Mouse (Mus musculus) limb, embryonic 10.5 days (tissue): ENCODE measurements around the gene Ndufb4. TPM values are rescaled to one million over a fixed set of nuclear protein-coding genes. Genes with fewer than 3 reads are reported as not detected.

Source experiments
- DNase-seq: peaks from one replicate; pipeline ENCODE4 v3.0.0-alpha.2; 2017; ENCODE audit warnings: low spot score
- H3K27ac ChIP-seq: fragments of 300-500 bp; sonication (generic); 2 replicates; pipeline ENCODE4 v1.5.1; 2016; ENCODE audit warnings: mild to moderate bottlenecking
- H3K27me3 ChIP-seq: fragments of 300-500 bp; sonication (generic); 2 replicates; pipeline ENCODE4 v1.6.1; 2016; ENCODE audit warnings: low read depth, mild to moderate bottlenecking; ENCODE audit not compliant: poor library complexity, severe bottlenecking
- H3K36me3 ChIP-seq: fragments of 300-500 bp; sonication (generic); 2 replicates; pipeline ENCODE4 v1.6.1; 2016; ENCODE audit warnings: mild to moderate bottlenecking, moderate library complexity
- H3K4me1 ChIP-seq: fragments of 300-500 bp; sonication (generic); 2 replicates; pipeline ENCODE4 v1.6.1; 2016
- H3K4me3 ChIP-seq: fragments of 300-500 bp; sonication (generic); 2 replicates; pipeline ENCODE4 v1.5.1; 2016; ENCODE audit warnings: mild to moderate bottlenecking, moderate library complexity
- H3K9me3 ChIP-seq: fragments of 300-500 bp; sonication (generic); replicated peaks from 2 replicates; pipeline ENCODE4 v1.6.1; 2016; ENCODE audit warnings: mild to moderate bottlenecking
- WGBS: fragments of 180-500 bp; shearing (Covaris S2); methylation state at CpG from one replicate; pipeline ENCODE4 v1.1.7; 2016; 5-methylcytosine and 5-hydroxymethylcytosine counted together
- polyA plus RNA-seq: library from polyadenylated mRNA; unstranded; fragments of >200 nt; fragmentation: Nextera tagmentation; extraction: Ambion mirVana; gene quantifications from 2 replicates; pipeline ENCODE4 v1.2.1, GENCODE M21; 2016

Ndufb4 gene
- polyA plus RNA-seq, 1 experiment from 2014 or later: 46.7 TPM

DNA sequence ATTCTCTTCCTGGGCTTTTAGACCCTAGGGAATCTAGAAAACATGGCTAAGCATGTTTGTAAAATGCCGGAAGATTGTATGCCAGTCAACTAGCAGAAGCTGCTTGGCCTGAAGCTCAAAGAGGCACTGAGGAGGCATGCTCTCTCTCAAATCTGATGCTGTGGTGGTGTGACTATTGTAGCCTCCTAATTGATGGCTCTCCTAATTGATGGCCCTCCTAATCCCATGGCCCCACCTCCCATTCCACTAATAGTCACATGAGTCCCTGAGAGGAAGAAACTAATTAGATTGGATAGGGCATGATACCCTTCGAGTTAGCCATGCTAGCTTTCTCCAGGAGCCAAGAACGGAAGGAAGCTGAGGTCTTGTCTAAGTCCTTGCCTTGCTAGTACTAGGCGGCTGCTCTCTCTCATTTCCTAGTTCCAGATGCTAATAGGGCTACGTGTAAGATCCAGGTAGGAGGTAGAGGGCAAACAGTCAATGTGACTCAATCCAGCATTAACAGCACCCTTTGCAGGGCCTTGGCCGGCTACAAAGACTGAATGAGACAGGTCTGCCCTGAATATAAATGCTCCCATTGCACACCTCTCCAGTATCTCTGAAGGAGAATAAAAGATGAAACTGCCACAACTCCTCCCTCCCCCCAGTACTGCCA, 31.8 kb upstream of the Ndufb4 start:
- no peaks in the 10 kb centered on the region for H3K36me3 ChIP-seq
- H3K4me1 ChIP-seq: peaks cover 48% of the 10 kb centered on the region
- DNase-seq: no peak
- 65% methylated on average over 6 of the region's 6 CpGs for WGBS
- H3K27ac ChIP-seq: peak overlapping the region; percentile 95
- no peaks in the 10 kb centered on the region for H3K9me3 ChIP-seq
- no peak overlapping the region for H3K4me3 ChIP-seq
- no peaks in the 10 kb centered on the region for H3K27me3 ChIP-seq

DNA sequence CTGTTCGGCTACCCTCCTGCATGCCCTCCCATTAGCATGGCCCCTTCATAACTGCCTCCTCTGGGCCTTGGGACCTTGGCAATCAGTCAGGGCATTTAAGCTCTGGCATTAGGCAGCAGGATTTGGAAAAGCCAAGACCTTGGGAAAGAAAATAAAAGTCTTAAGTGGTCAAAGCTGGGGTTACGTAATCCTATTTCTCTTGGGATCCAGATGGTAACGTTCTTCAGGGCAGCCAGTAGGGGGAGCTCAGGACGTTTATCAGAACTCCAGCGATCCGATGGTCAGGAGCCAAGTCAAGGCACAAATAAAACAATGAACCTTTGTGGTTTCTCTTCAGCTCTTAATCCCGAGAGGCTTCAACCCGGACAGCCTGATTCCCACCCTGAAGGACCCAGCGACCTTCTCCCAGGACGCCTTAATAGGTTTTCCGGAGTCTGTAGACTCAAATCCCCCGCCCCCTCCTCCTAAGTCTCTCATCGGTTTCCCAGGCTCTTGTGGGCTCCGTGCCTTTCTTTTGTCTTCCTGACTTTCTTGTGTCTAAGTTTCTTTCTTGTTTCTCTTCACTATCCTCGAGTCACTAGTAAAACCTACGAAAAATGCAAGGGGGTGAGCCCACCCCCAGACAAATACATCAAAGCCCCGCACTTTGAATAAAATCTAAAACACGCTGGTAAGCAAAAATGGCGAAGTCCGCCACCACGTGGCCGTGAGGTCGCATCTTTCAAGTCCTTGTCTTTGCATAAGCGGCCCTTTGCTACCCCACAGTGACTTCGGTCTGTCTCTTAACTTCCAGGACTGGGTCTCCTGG, 30.6 kb upstream of the Ndufb4 start:
- peak; percentile 85 for DNase-seq
- 5% methylated on average over 25 of the region's 25 CpGs for WGBS
- Histone ChIP-seq H3K27ac (peak overlapping the region; percentile 95), H3K9me3 (no peaks in the 10 kb centered on the region), H3K27me3 (no peaks in the 10 kb centered on the region), H3K4me3 (peak overlapping the region; percentile 54), H3K4me1 (peaks cover 44% of the 10 kb centered on the region), H3K36me3 (no peaks in the 10 kb centered on the region)

DNA sequence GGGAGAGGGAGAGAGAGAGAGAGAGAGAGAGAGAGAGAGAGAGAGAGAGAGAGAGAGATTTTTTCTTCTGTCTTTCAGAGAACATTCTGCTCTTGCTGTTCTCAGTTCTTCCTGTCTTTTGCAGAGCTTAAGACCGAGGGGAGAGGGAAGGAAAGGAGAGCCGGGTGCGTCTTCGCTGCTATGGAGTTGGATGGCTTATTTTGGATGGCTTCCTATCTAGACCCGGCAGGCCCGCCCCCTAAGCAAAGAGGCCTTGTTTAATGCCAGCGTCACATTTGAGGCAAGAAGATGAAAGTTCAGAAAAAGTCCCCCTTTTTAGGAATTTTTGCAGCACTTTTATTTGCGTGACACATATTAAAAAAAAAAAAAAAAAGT, 30.0 kb upstream of the Ndufb4 start:
- DNase-seq: no peak
- WGBS: 24% methylated on average over 8 of the region's 8 CpGs

DNA sequence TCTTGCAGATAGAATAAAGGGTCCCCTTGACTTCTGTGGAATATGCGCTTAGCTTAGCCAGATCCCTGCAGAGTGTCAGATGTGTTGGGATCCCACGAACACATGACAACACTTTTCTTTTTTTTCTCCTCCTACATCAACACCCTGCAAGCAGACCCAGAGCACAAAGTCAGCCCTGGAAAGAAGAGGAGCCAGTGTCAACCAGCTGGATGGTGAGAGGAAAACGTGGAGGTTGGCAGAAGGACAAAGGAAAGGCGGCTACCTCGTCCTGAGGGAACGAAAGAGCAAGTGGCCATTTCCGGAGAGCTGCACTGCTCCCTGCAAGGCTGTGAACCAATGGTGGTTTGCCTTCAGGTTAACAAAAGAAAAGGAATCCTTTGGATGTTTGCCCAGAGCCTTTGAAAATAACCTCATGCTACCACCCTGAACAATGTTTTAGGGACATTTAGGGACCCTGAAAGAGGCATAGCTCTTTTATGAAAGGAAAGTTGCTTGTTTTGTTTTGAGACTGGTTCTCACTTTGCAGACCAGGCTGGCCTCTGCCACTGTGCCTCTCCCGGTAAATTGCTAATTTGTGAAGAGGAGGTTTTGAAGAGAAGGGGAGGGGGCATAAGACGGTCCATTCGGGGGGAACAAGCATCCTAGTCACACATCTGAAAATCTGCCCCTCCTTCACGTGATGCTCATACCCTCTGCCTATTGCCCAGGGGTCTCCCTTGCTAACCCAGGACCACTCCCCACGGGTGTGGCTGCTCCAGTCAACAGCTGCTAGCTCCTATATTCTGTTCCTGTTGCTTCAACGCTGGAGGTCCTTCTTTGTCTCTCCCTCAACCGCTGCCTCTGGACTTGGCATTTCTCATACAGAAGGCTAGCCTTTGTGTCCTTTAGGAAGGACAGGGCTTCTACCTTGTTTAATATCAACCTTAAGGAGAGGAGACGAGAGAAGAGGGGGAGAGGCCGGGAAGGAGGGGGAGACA, 29.2 kb upstream of the Ndufb4 start:
- H3K9me3 ChIP-seq: no peaks in the 10 kb centered on the region
- H3K36me3 ChIP-seq: no peaks in the 10 kb centered on the region
- peak overlapping the region; percentile 54 for H3K4me3 ChIP-seq
- 24% methylated on average over 16 of the region's 16 CpGs for WGBS
- peak; percentile 40 for DNase-seq
- peaks cover 40% of the 10 kb centered on the region for H3K4me1 ChIP-seq
- H3K27me3 ChIP-seq: no peaks in the 10 kb centered on the region
- H3K27ac ChIP-seq: peak overlapping the region; percentile 76

More for the DNA sequence above, 30.0 kb upstream of the Ndufb4 start:
- Histone ChIP-seq H3K36me3 (no peaks in the 10 kb centered on the region), H3K4me1 (peaks cover 42% of the 10 kb centered on the region), H3K4me3 (peak overlapping the region; percentile 54), H3K27ac (peak overlapping the region; percentile 76), H3K27me3 (no peaks in the 10 kb centered on the region), H3K9me3 (no peaks in the 10 kb centered on the region)

DNA sequence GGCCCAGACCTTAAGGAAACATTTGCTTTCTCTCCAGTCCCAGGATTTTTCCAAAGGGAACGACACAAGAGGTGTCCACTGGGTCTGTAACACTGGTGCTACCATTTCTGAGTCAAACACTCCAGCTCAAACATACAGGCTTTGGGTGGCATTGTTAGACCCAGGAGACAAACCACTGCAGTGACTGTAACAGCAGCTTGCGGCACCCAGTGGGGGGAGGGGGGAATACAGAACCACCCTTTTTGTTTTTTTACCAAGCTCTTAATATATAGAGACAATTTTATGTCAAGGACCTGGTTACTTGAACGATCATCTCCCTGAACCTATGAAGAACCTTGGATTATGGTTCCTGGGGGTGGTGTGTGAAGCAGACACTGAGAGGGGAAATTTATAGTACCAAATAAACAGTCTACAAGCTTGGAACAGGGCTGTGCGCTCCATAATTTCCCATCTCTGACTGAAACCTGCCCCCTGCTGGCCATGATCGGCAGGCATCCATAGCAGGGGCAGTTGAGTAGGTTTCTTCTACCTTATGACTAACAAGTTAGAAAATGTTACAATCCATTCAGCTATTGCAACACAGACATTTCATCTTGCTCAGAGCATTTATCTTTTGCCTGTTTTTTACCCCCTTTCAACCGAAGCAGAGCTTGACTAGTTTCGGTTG, 28.2 kb upstream of the Ndufb4 start:
- DNase-seq: peak; percentile 87
- Histone ChIP-seq H3K9me3 (no peaks in the 10 kb centered on the region), H3K27ac (no peak overlapping the region), H3K27me3 (no peaks in the 10 kb centered on the region), H3K4me1 (peaks cover 40% of the 10 kb centered on the region), H3K36me3 (no peaks in the 10 kb centered on the region), H3K4me3 (no peak overlapping the region)
- WGBS: 49% methylated on average over 7 of the region's 7 CpGs

DNA sequence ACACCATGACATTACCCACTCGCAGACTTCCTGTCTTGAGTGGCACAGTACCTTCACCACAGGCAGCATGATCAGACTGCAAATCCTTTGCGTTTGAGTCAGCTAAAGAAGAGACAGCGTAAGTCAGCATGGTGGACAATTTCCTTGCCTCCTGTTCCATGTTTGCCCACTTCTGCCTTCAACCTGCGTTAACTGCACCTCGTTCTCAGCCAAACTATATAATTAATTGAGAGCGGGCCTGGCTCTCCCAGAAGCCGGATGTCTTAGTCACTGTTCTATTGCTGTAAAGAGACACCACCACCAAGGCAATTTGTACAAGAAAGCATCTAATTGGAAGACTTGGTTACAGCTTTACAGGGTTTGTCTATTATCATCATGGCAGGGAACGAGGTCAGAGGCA, 26.6 kb upstream of the Ndufb4 start:
- DNase-seq: no peak
- H3K4me1 ChIP-seq: peaks cover 41% of the 10 kb centered on the region
- no peak overlapping the region for H3K4me3 ChIP-seq
- H3K36me3 ChIP-seq: no peaks in the 10 kb centered on the region
- H3K9me3 ChIP-seq: no peaks in the 10 kb centered on the region
- H3K27me3 ChIP-seq: no peaks in the 10 kb centered on the region
- 78% methylated on average over 8 of the region's 8 CpGs for WGBS
- no peak overlapping the region for H3K27ac ChIP-seq

DNA sequence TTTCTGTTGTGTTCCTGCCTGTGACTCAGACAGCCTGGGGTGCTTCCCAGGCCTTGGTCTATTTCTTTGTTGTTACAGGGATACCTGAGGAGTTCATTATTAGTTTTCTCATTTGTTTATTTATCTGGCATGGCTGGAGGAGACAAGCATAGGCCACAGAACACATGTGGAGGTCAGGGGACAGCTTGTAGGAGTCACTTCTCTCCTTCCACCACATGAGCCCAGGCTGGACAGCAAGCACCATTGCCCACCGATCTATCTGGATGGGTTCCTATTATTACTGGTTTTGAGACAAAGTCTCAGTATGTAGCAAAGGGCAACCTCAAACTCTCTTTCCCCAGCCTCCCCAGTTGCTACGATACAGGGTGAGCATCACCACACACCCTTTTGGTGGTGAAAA, 26.0 kb upstream of the Ndufb4 start:
- H3K4me1 ChIP-seq: peaks cover 36% of the 10 kb centered on the region
- no peaks in the 10 kb centered on the region for H3K9me3 ChIP-seq
- no peak for DNase-seq

DNA sequence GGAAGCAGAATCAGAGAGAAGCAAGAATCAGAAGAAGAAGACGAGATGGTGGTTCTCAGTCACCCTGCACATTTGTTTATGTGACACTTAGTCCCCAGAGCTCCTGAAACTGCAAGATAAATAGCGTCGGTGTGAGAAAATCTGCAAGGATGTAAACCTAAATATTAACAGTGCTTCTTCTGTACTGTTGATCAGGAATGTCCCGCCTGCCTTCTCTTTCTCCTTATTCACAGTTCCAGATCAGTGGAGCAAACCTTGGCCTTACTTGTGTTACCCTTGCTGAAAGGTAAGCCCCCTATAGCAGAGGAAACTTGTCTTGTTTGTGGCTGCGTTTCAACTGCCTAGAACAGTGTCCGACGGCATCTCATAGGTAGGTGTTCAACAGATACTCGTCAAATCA, 23.3 kb upstream of the Ndufb4 start:
- 91% methylated on average over 8 of the region's 8 CpGs for WGBS
- H3K27ac ChIP-seq: no peak overlapping the region

More for the DNA sequence above, 26.0 kb upstream of the Ndufb4 start:
- H3K27me3 ChIP-seq: no peaks in the 10 kb centered on the region
- no peak overlapping the region; the same call in 1 of the 2 replicates for H3K27ac ChIP-seq
- no peaks in the 10 kb centered on the region for H3K36me3 ChIP-seq
- H3K4me3 ChIP-seq: no peak overlapping the region
- 90% methylated on average over 2 of the region's 2 CpGs for WGBS

DNA sequence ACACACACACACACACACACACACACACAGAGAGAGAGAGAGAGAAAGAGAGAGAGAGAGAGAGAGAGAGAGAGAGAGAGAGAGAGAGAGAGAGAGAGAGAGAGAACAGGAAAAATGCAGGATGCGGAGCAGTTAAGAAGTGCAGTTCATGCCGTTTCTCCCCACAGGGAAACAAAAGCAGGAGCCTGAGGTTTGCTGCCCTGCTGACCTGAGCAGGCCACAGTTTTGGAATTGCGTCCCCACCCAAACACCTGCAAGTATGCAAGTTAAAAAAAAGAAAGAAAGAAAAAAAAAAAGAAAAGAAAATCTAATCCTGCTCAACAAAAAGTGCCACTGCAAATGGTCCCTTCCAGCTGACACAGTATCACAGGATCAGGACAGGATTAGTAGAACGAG, 22.4 kb upstream of the Ndufb4 start:
- Histone ChIP-seq H3K4me1 (peaks cover 13% of the 10 kb centered on the region), H3K36me3 (no peaks in the 10 kb centered on the region), H3K27me3 (no peaks in the 10 kb centered on the region), H3K27ac (peak overlapping the region; percentile 64; the same call in 1 of the 2 replicates), H3K9me3 (no peaks in the 10 kb centered on the region), H3K4me3 (0 out of 2 replicates have a peak overlapping the region, but pooled peaks have one; percentile 14)
- no peak for DNase-seq
- 67% methylated on average over 4 of the region's 4 CpGs for WGBS

More for the DNA sequence above, 23.3 kb upstream of the Ndufb4 start:
- H3K9me3 ChIP-seq: no peaks in the 10 kb centered on the region
- H3K4me3 ChIP-seq: no peak overlapping the region
- H3K27me3 ChIP-seq: no peaks in the 10 kb centered on the region
- no peak for DNase-seq
- no peaks in the 10 kb centered on the region for H3K36me3 ChIP-seq
- peaks cover 13% of the 10 kb centered on the region for H3K4me1 ChIP-seq

DNA sequence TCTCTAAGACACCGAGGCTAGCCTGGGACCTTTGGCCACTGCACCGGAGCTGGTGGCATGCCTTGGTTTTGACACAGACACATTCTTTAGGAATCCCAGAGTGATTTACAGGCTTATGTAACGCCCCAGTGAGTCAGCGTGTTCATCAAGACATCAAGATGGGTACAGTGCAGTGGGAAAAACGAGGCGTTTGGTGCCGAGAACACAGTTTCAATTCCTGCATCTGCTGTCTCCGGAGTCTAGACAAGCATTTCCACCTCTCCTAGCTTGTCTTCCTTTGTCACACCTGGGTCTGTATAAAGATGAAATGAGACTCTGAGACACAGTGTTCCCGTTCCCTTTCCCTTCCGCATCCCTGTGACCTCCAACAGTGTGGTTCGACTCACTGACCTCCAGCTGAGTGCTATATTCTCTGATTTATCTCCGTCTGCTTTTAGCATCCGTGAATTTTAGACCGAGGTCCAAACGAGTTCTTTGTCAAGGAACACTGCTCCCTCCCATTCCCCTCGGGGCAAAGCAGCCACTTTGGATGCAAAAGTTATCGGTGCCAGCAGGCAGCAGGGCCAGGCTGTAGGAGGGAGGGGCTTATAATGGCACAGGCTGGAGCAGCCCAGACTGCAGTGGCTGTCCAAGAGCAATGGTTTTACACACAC, 21.9 kb upstream of the Ndufb4 start:
- Histone ChIP-seq H3K27ac (peak overlapping the region; percentile 64), H3K27me3 (no peaks in the 10 kb centered on the region), H3K9me3 (no peaks in the 10 kb centered on the region), H3K4me1 (peaks cover 13% of the 10 kb centered on the region), H3K36me3 (no peaks in the 10 kb centered on the region), H3K4me3 (peak overlapping the region; percentile 14; the same call in 1 of the 2 replicates)
- no peak for DNase-seq
- 58% methylated on average over 17 of the region's 17 CpGs for whole genome bisulfite sequencing

DNA sequence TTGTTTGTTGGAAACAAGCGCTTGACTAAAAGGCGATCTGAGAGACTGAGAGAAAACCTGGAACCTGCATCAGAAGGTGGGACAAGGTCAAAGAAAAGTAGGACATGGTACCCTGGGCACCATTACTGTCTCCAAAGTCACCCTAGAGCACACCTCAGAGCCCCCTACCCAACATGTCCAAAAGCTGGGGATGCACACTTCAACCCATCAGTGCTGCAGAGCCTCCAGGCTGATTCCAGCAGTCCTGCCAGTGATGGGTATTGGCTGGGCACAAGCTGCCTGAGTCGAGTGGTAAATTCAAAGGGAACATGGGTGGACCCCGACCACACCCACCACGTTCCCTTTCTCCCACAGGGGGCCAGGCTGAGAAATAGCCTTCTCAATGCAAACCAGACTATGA, 21.1 kb upstream of the Ndufb4 start:
- H3K27ac ChIP-seq: no peak overlapping the region
- no peak for DNase-seq
- no peaks in the 10 kb centered on the region for H3K36me3 ChIP-seq
- no peak overlapping the region for H3K4me3 ChIP-seq
- 91% methylated on average over 5 of the region's 5 CpGs for WGBS
- peaks cover 10% of the 10 kb centered on the region for H3K4me1 ChIP-seq
- no peaks in the 10 kb centered on the region for H3K27me3 ChIP-seq
- no peaks in the 10 kb centered on the region for H3K9me3 ChIP-seq
